Mouse (Mus musculus): ENCODE results near the gene Nup93.

Nup93 gene

GRCm38 (mm10) chr8:94320036-94320435 is 105.7 kb downstream of the Nup93 start:
- in situ Hi-C loops (cut with MboI) = no loop called here

- in situ Hi-C loops (cut with MboI) = no loop called here
Observed at GRCm38 (mm10) chr8:94322083-94322482, 107.7 kb downstream of the Nup93 start.

- in situ Hi-C loops (cut with MboI) = no loop called here
Observed at GRCm38 (mm10) chr8:94323041-94323440, 108.7 kb downstream of the Nup93 start.

- in situ Hi-C loops (cut with MboI) = no loop called here
Observed at GRCm38 (mm10) chr8:94324071-94324470, 109.7 kb downstream of the Nup93 start.

- in situ Hi-C loops (cut with MboI) = no loop called here
Observed at GRCm38 (mm10) chr8:94326016-94326415, 111.7 kb downstream of the Nup93 start.

GRCm38 (mm10) chr8:94328932-94329728 is 114.8 kb downstream of the Nup93 start, which contains the start of gene Slc12a3:
Slc12a3 (plus strand) TSS chr8:94329201.
- in situ Hi-C loops (cut with MboI) = no loop called here

- in situ Hi-C loops (cut with MboI) = loop anchor here (5.0 kb wide), 1 partner anchor 162 kb away; no protein-coding TSS in a partner anchor
Observed at GRCm38 (mm10) chr8:94330733-94331132, 116.4 kb downstream of the Nup93 start.

GRCm38 (mm10) chr8:94333345-94333744 is 119.0 kb downstream of the Nup93 start:
- in situ Hi-C loops (cut with MboI) = loop anchor here (5.0 kb wide), 1 partner anchor 159 kb away; no protein-coding TSS in a partner anchor

- in situ Hi-C loops (cut with MboI) = no loop called here
Observed at GRCm38 (mm10) chr8:94337559-94337958, 123.2 kb downstream of the Nup93 start.

GRCm38 (mm10) chr8:94340796-94341195 is 126.4 kb downstream of the Nup93 start:
- in situ Hi-C loops (cut with MboI) = no loop called here

- in situ Hi-C loops (cut with MboI) = no loop called here
Observed at GRCm38 (mm10) chr8:94342691-94343090, 128.3 kb downstream of the Nup93 start.

GRCm38 (mm10) chr8:94343290-94343689 is 128.9 kb downstream of the Nup93 start:
- in situ Hi-C loops (cut with MboI) = no loop called here

GRCm38 (mm10) chr8:94343778-94344320 is 129.5 kb downstream of the Nup93 start:
- in situ Hi-C loops (cut with MboI) = no loop called here

GRCm38 (mm10) chr8:94345657-94346056 is 131.3 kb downstream of the Nup93 start:
- in situ Hi-C loops (cut with MboI) = loop anchor here (5.0 kb wide), 1 partner anchor 37 kb away; no protein-coding TSS in a partner anchor

GRCm38 (mm10) chr8:94346264-94346663 is 131.9 kb downstream of the Nup93 start:
- in situ Hi-C loops (cut with MboI) = loop anchor here (5.0 kb wide), 1 partner anchor 36 kb away; no protein-coding TSS in a partner anchor

GRCm38 (mm10) chr8:94348425-94348824 is 134.1 kb downstream of the Nup93 start:
- in situ Hi-C loops (cut with MboI) = loop anchor here (5.0 kb wide), 1 partner anchor 34 kb away; no protein-coding TSS in a partner anchor

GRCm38 (mm10) chr8:94354069-94354531 is 139.7 kb downstream of the Nup93 start:
- in situ Hi-C loops (cut with MboI) = no loop called here

GRCm38 (mm10) chr8:94354571-94354970 is 140.2 kb downstream of the Nup93 start:
- in situ Hi-C loops (cut with MboI) = no loop called here

- in situ Hi-C loops (cut with MboI) = no loop called here
Observed at GRCm38 (mm10) chr8:94357220-94357619, 142.9 kb downstream of the Nup93 start.

GRCm38 (mm10) chr8:94358541-94358940 is 144.2 kb downstream of the Nup93 start:
- in situ Hi-C loops (cut with MboI) = no loop called here

GRCm38 (mm10) chr8:94361774-94362431 is 147.5 kb downstream of the Nup93 start:
- in situ Hi-C loops (cut with MboI) = no loop called here

GRCm38 (mm10) chr8:94362607-94363239 is 148.4 kb downstream of the Nup93 start:
- in situ Hi-C loops (cut with MboI) = no loop called here

Measured in mature B cell (primary cell).